ENCODE assay signal across 25 mouse cellular contexts in genomic region chr16:85702889-85703480, GRCm38 (mm10).
"Had no signal": no experiment of that assay in that cellular context is flagged by ENCODE, and none has a peak within 500 bp of the region (broad histone marks: within the 10 kb centered on the region; RNA-seq: fewer than 3 reads in every experiment).

No protein-coding gene starts in this region.

- H3K9ac ChIP-seq: forebrain, postnatal 0 days; heart, embryonic 13.5 days; heart, embryonic 15.5 days; hindbrain, embryonic 13.5 days; kidney, embryonic 15.5 days; limb, embryonic 13.5 days; limb, embryonic 15.5 days had no signal

- H3K4me3 ChIP-seq: heart, adult 2 months; heart, embryonic 13.5 days; heart, embryonic 15.5 days; hindbrain, embryonic 13.5 days; kidney, embryonic 15.5 days; limb, embryonic 13.5 days; limb, embryonic 15.5 days had no signal

- H3K36me3 ChIP-seq: heart, embryonic 13.5 days; heart, embryonic 15.5 days; hindbrain, embryonic 13.5 days; kidney, embryonic 15.5 days; limb, embryonic 13.5 days; limb, embryonic 15.5 days had no signal

- H3K4me2 ChIP-seq: heart, embryonic 11.5 days; heart, embryonic 13.5 days; heart, embryonic 15.5 days; hindbrain, embryonic 13.5 days; kidney, embryonic 15.5 days; limb, embryonic 13.5 days; limb, embryonic 15.5 days had no signal

- DNase-seq: forebrain, postnatal 0 days; gastrocnemius, postnatal 14 days; gastrocnemius, postnatal 36 days; heart, adult 11 months; heart, adult 2 months; heart, postnatal 14 days; heart, postnatal 36 days; kidney, adult 11 months; kidney, adult 2 months; kidney, adult 9 months; kidney, postnatal 14 days; kidney, postnatal 36 days; layer of hippocampus, adult 9-11 months; layer of hippocampus, postnatal 36 days; left cerebral cortex, postnatal 4 days had no signal

- ATAC-seq: forebrain, postnatal 0 days; hindbrain, embryonic 16.5 days; intestine, embryonic 16.5 days had no signal

- H3K4me1 ChIP-seq: heart, embryonic 13.5 days; heart, embryonic 15.5 days; hindbrain, embryonic 13.5 days; kidney, embryonic 15.5 days; limb, embryonic 13.5 days; limb, embryonic 15.5 days had no signal

- H3K9me3 ChIP-seq: heart, embryonic 13.5 days; heart, embryonic 15.5 days; hindbrain, embryonic 13.5 days; kidney, embryonic 15.5 days; limb, embryonic 13.5 days; limb, embryonic 15.5 days had no signal

- H3K27me3 ChIP-seq: heart, embryonic 13.5 days; heart, embryonic 15.5 days; hindbrain, embryonic 13.5 days; kidney, embryonic 15.5 days; limb, embryonic 13.5 days; limb, embryonic 15.5 days had no signal

- H3K27ac ChIP-seq: heart, adult 2 months; heart, embryonic 13.5 days; heart, embryonic 15.5 days; hindbrain, embryonic 13.5 days; kidney, embryonic 15.5 days; kidney, postnatal 0 days; limb, embryonic 13.5 days; limb, embryonic 15.5 days had no signal
